Mouse (Mus musculus) brain, embryonic 14.5 days (tissue): Measurements from ENCODE around the gene Arhgef33. TPM values are rescaled to one million over a fixed set of nuclear protein-coding genes. Genes with fewer than 3 reads are reported as not detected.

ENCODE experiments used
- DNase-seq: peaks from one replicate; pipeline ENCODE4 v3.0.0-alpha.2; 2011; ENCODE audit warnings: low read depth
- CTCF ChIP-seq: fragments of 200-500 bp; IDR thresholded peaks from 2 replicates; pipeline ENCODE4 v1.5.1; 2012; ENCODE audit warnings: inconsistent platforms, mild to moderate bottlenecking, moderate library complexity, borderline replicate concordance; ENCODE audit not compliant: insufficient read depth, insufficient read length; ENCODE audit errors: extremely low read depth
- POLR2A ChIP-seq: fragments of 200-500 bp; IDR thresholded peaks from 2 replicates; pipeline ENCODE4 v1.6.1; 2012; ENCODE audit warnings: mild to moderate bottlenecking, inconsistent platforms, borderline replicate concordance; ENCODE audit not compliant: poor library complexity, insufficient read depth, insufficient read length, severe bottlenecking; ENCODE audit errors: extremely low read depth
- polyA plus RNA-seq: library from polyadenylated mRNA; depleted of rRNA; stranded (reverse); fragments of >200 nt; gene quantifications from 2 replicates; pipeline ENCODE4 v1.2.3, GENCODE M21; 2012; rRNA removed

Arhgef33 gene
- polyA plus RNA-seq, 1 experiment = 3.1 TPM

DNA sequence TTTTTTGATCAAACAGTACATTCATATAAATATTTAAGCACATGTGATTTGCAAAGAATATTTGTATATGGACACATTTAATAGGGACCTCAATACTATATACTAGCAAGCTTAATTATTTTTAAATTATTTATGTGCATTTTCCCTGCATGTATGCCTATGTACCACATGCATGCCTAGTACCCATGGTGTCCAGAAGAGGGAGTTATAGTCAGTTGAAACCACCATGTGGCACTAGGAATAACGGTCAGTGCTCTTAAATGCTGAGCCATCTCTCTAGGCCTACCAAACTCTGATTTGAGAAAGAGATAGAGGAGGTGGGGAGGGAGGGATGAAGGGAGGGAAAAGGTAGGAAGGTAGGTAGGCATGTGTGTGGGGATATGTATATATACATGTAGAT lies 104.0 kb downstream of the Arhgef33 start:
- peak; percentile 23 for DNase-seq
- TF ChIP-seq POLR2A (no peak), CTCF (no peak)

DNA sequence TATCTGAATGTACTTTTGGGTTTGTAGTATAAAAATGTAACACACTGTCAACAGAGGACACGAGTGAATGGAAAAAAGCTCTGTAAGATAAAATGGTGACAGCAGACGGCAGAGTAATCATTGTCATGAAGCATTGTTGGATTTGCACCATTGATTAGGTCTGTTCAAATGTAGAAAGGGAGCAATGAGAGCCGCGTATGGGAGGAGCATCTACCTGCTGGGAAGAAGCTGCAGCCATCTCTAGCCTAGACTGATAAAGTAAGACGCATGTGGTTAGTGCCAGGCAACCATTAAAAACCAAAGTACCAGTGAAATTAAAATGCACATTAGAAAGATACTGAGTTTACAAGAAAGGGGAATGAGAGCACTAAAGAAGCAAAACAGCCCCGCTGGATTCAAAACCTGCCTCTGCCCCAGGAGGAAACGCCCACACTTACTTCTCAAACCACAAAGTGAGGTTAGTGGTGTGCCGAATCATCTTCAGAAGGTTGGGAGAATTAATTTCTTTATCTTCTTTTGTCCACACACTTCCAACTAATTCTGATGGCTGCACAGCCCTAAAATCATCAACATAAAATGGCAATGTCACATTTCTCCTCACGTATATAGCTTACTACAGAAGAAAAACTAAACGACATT lies 111.5 kb downstream of the Arhgef33 start:
- TF ChIP-seq POLR2A = no peak
- no peak for DNase-seq

DNA sequence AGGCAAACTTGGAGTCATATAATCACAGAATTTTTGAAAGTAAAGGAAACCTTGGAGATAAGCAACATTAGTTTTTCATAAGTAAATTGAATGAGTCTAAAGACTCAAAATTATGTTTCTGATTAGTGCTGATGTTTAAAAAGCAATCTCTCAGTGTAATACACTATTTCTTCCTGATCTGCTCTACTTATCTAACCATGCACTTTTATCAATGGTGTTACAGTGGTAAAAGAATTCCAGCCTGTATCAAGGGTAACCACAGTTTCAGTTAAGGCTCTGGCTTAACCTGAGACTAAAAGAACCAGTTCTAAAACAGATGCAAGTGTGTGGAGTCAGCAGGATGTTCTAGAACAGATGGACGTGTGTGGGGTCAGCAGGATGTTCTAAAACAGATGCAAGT lies 113.8 kb downstream of the Arhgef33 start:
- DNase-seq = no peak
- TF ChIP-seq POLR2A (no peak), CTCF (no peak)

DNA sequence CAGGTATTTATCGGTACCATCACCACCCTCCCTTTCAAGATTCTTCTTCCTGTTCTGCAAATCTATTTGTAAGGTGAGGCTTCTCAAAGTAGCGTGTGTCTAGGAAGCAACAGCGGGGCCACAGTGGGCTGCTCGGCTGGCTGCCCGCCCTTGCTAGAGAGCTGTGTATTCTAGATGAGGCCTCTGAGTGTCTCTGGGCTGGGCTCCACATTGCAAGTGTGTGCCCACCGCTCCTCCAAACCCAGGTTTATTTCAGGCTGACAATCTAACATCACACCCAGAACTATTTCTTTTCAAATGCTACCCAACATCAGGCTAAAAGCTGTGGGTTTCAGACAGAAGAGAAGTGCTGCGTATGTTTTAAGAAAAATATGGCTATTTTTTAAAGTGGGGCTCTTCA lies 119.0 kb downstream of the Arhgef33 start:
- DNase-seq = no peak
- TF ChIP-seq POLR2A (no peak), CTCF (no peak)

DNA sequence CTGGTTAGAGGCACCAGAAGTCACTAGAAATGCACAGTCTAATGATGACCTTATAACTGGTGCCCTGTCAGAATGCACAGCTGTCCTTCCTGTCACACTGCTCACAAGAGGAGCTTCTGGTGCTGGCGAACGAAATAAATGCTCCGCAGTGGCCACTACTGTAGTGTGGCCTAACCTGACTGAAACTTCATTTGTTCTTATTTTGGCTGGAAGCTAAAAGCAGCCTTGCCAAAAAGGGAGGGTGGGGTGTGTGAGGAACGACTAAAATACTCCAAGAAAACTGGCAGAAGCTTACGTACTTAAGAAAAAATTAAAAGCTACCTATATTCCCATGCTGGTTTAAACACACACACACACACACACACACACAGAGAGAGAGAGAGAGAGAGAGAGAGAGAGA lies 119.7 kb downstream of the Arhgef33 start:
- no peak for DNase-seq
- TF ChIP-seq POLR2A = no peak
- TF ChIP-seq CTCF = no peak

DNA sequence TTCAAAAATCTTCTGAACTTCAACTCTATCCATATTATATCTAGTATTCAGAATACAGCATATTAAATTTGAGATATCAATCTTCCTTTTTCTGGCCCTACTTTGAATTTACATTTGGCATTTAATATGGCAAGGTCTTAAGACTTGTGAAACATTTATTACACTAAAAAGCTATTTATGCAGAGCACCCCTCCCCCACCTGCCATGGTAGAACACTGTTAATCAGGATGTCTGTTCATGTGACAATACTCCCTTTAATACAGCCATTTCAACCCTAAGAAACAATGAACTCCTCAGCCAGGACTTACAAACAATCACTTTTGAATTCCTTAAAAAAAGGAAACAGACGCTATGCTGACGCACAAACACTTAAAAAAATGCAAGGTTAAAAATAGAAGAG lies 120.8 kb downstream of the Arhgef33 start:
- no peak for DNase-seq

DNA sequence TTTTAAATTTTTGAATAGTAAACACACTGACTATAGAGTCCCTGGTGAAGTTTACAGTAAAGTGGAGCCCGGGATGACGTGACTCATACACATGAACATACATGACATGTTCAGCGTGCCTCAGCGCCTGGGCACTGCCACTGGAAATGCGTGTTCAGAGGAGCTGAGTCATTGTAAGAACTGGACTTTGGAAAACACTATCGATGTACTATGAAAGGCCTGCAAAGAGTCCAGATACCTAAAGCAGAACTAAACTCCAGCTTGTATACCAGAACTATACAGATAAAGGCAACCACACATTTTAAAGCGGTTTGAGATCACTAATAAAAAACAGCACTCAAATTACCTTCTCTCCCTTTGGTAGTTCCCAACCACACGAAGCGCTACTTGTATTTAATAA lies 124.8 kb downstream of the Arhgef33 start:
- no peak for DNase-seq
- TF ChIP-seq POLR2A (no peak), CTCF (no peak)

More for the DNA sequence above, 120.8 kb downstream of the Arhgef33 start:
- TF ChIP-seq CTCF = no peak
- TF ChIP-seq POLR2A = no peak

DNA sequence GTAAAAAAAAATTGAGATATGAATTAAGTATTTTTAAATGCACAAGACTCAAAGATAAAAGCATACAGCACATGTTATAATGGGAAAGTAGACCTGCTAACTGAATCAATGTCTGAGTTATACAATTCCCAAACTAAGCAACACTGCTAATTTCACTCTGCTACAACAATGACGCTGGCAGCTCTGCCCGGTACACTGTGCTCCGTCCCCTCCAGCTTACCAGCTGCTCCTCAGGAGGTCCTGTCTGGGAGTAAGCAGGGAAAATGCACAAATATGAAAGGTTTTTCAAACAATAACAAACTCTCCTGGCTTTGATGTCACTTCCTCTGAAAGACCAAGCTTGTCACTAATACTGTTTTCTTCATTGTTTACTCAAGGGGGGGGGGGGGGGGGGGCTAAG lies 127.2 kb downstream of the Arhgef33 start:
- DNase-seq = no peak
- TF ChIP-seq CTCF (no peak), POLR2A (no peak)

DNA sequence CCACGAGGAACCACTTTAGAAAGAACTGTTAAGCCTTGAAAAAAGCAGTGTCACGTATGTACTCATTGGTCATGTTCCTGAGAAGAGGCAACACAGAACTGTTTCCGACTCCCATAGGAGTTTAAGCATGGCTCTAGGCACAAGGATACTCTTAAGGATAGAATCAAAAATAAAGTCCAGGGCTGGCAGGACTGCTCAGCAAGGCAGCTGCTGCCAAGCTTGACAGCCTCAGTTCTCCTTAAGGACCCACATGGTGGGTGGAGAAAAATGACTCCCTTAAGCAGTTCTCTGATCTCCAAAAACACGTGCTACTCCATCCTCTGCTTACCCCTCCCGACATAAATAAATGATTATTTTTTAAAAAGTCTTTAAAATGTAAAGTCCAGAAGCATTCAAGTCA lies 128.5 kb downstream of the Arhgef33 start:
- DNase-seq = no peak
- TF ChIP-seq POLR2A (no peak), CTCF (no peak)

DNA sequence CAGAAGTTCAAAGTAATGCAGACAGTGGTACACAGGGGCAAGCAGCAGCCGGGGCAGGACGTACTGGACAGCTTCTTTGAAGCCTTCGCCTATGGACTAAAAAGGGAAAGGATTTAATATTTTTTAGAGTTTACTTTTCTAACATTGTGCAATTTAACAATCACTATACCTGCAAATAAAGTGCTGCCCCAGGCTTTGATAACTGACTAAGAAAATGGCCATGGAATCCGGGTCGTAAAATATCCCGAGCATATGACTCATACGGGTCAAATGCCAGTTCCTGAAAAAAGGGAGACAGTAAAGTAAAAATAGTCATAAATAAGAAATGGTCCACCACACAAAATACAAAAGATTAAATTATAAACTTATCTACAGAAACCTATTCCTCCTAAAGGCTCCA lies 138.2 kb downstream of the Arhgef33 start:
- DNase-seq = no peak
- TF ChIP-seq POLR2A (no peak), CTCF (no peak)

DNA sequence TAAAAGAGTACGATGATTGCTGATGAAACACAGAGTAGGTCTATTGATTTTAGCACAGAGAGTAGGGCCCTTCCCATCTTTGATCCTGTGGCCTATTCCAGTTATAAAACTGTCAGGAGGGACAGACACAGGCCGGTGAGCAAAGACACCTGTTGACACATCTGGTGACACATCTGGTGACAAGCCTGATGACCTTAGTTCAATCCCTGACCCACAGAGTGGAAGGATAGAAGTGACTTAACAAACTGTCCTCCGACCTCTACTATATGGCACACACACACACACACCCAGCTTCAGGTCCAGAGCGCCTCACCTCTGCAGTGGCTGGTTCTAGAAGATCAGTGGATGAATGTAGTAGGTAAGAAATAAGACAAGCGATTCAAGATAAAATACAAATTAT lies 139.3 kb downstream of the Arhgef33 start:
- DNase-seq = no peak
- no peak for TF ChIP-seq CTCF

Other genes with a start within 250 kb of the Arhgef33 start
- 81.9 and 85.7 TPM in 2 replicates for gene Hnrnpll, start 245.1 kb upstream of the Arhgef33 start, polyA plus RNA-seq
- gene Galm, start 179.9 kb upstream of the Arhgef33 start, polyA plus RNA-seq = 2.3 and 2.4 TPM in 2 replicates
- gene Srsf7, start 100.1 kb upstream of the Arhgef33 start, polyA plus RNA-seq = 326 and 421 TPM in 2 replicates
- gene Ttc39d, start 99.9 kb upstream of the Arhgef33 start, polyA plus RNA-seq = 0.05 and 0.08 TPM in 2 replicates
- 9.7 and 12.5 TPM in 2 replicates for gene Gemin6, start 83.0 kb upstream of the Arhgef33 start, polyA plus RNA-seq
- 16.0 and 25.6 TPM in 2 replicates for gene Morn2, start 17.2 kb upstream of the Arhgef33 start, polyA plus RNA-seq
- 65.0 and 69.8 TPM in 2 replicates for gene Dhx57, start 16.9 kb upstream of the Arhgef33 start, polyA plus RNA-seq
- gene Gm10190, start 66.1 kb downstream of the Arhgef33 start, polyA plus RNA-seq = 0.93 and 2.3 TPM in 2 replicates
- gene Sos1, start 173.0 kb downstream of the Arhgef33 start, polyA plus RNA-seq = 11.9 and 21.9 TPM in 2 replicates